Mouse (Mus musculus) neural tube, embryonic 14.5 days (tissue): ENCODE data around the gene Kbtbd4. TPM values are rescaled to one million over a fixed set of nuclear protein-coding genes. Genes with fewer than 3 reads are reported as not detected.

Experiments used
- ATAC-seq: fragments of 200-750 bp; cut with Nextera tagmentation; 2 replicates; pipeline ENCODE4 v1.8.0; 2017; ENCODE audit warnings: low read depth, mild to moderate bottlenecking, moderate TSS enrichment, moderate library complexity
- H3K27ac ChIP-seq: fragments of 300-500 bp; sonication (generic); 2 replicates; pipeline ENCODE4 v1.5.1; 2014; ENCODE audit warnings: low read depth, mild to moderate bottlenecking, control low read depth, low read length, moderate library complexity, mixed read lengths
- H3K27me3 ChIP-seq: fragments of 300-500 bp; sonication (generic); 2 replicates; pipeline ENCODE4 v1.6.1; 2014; ENCODE audit warnings: low read length; ENCODE audit not compliant: control insufficient read depth, insufficient read depth
- H3K36me3 ChIP-seq: fragments of 300-500 bp; sonication (generic); 2 replicates; pipeline ENCODE4 v1.6.1; 2014; ENCODE audit warnings: low read length, mixed read lengths; ENCODE audit not compliant: control insufficient read depth, insufficient read depth
- H3K4me1 ChIP-seq: fragments of 300-500 bp; sonication (generic); 2 replicates; pipeline ENCODE4 v1.6.1; 2014; ENCODE audit warnings: low read length; ENCODE audit not compliant: control insufficient read depth, insufficient read depth
- H3K4me2 ChIP-seq: fragments of 300-500 bp; sonication (generic); 2 replicates; pipeline ENCODE4 v1.6.1; 2014; ENCODE audit warnings: mild to moderate bottlenecking, low read depth, low read length, control low read depth
- H3K4me3 ChIP-seq: fragments of 300-500 bp; sonication (generic); 2 replicates; pipeline ENCODE4 v1.5.1; 2014; ENCODE audit warnings: low read depth, low read length, control low read depth, mixed read lengths
- H3K9ac ChIP-seq: fragments of 300-500 bp; sonication (generic); replicated peaks from 2 replicates; pipeline ENCODE4 v1.6.1; 2014; ENCODE audit warnings: low read depth, mild to moderate bottlenecking, control low read depth, low read length, mixed read lengths
- H3K9me3 ChIP-seq: fragments of 300-500 bp; sonication (generic); 2 replicates; pipeline ENCODE4 v1.6.1; 2016; ENCODE audit warnings: low read length; ENCODE audit not compliant: control insufficient read depth
- WGBS: fragments of 180-500 bp; shearing (Covaris S2); extraction: QIAGEN DNeasy Blood & Tissue Kit; methylation state at CpG from one replicate; pipeline ENCODE4 v1.1.7; 2014; 5-methylcytosine and 5-hydroxymethylcytosine counted together
- polyA plus RNA-seq: library from polyadenylated mRNA; unstranded; fragments of >200 nt; fragmentation: Nextera tagmentation; extraction: Ambion mirVana; gene quantifications from 2 replicates; pipeline ENCODE4 v1.2.1, GENCODE M21; 2014

Kbtbd4 gene
- 47.5 and 50.4 TPM in 2 replicates for polyA plus RNA-seq

GRCm38 (mm10) chr2:90904076-90904855, at the start of gene Kbtbd4, which contains the start of gene Ndufs3:
Kbtbd4 (plus strand) TSS chr2:90904740.
Ndufs3 (minus strand) TSS chr2:90904827.
- Histone ChIP-seq H3K36me3 (peaks cover 13% of the 10 kb centered on the region), H3K9ac (peak within 1 kb of the TSS; percentile 85), H3K4me2 (peak within 1 kb of the TSS; percentile 81), H3K9me3 (no peaks in the 10 kb centered on the region), H3K4me3 (peak within 1 kb of the TSS; percentile 74), H3K4me1 (peaks cover 20% of the 10 kb centered on the region; the same call in 1 of the 2 replicates), H3K27me3 (no peaks in the 10 kb centered on the region), H3K27ac (peak within 1 kb of the TSS; percentile 87)
- ATAC-seq, result peak; percentile 95
- under 1% methylated on average over 43 of the region's 43 CpGs for WGBS

- Histone ChIP-seq H3K27me3 (no peaks in the 10 kb centered on the region), H3K4me2 (no peak overlapping the region), H3K4me1 (no peaks in the 10 kb centered on the region), H3K9me3 (no peaks in the 10 kb centered on the region), H3K27ac (no peak overlapping the region), H3K36me3 (peaks cover 57% of the 10 kb centered on the region), H3K4me3 (no peak overlapping the region), H3K9ac (no peak overlapping the region)
- ATAC-seq, result no peak
- 98% methylated on average over 2 of the region's 2 CpGs for WGBS
These were observed 43.1 kb upstream of the Kbtbd4 start for GRCm38 (mm10) chr2:90861486-90861885.

- Histone ChIP-seq H3K4me1 (no peaks in the 10 kb centered on the region), H3K27me3 (no peaks in the 10 kb centered on the region), H3K36me3 (peaks cover 47% of the 10 kb centered on the region), H3K4me3 (no peak overlapping the region), H3K9me3 (no peaks in the 10 kb centered on the region), H3K27ac (peak overlapping the region; percentile 44; the same call in 1 of the 2 replicates), H3K9ac (no peak overlapping the region), H3K4me2 (no peak overlapping the region)
- peak; percentile 28; the same call in 1 of the 2 replicates for ATAC-seq
These were observed 40.4 kb upstream of the Kbtbd4 start for GRCm38 (mm10) chr2:90864184-90864583.

- Histone ChIP-seq H3K4me3 (no peak overlapping the region), H3K9me3 (no peaks in the 10 kb centered on the region), H3K4me2 (no peak overlapping the region), H3K9ac (no peak overlapping the region), H3K27ac (no peak overlapping the region), H3K4me1 (no peaks in the 10 kb centered on the region), H3K36me3 (peaks cover 34% of the 10 kb centered on the region), H3K27me3 (no peaks in the 10 kb centered on the region)
- 34% methylated on average over 3 of the region's 3 CpGs for WGBS
- ATAC-seq, result peak; percentile 90
These were observed 38.0 kb upstream of the Kbtbd4 start for GRCm38 (mm10) chr2:90866524-90866923.

- H3K4me3 ChIP-seq, result no peak overlapping the region
- 50% methylated on average over 4 of the region's 4 CpGs for WGBS
- peaks cover 11% of the 10 kb centered on the region for H3K36me3 ChIP-seq
- H3K27ac ChIP-seq, result no peak overlapping the region
- H3K4me1 ChIP-seq, result no peaks in the 10 kb centered on the region
- H3K4me2 ChIP-seq, result no peak overlapping the region
- no peaks in the 10 kb centered on the region for H3K27me3 ChIP-seq
- H3K9me3 ChIP-seq, result no peaks in the 10 kb centered on the region
- H3K9ac ChIP-seq, result no peak overlapping the region
- no peak for ATAC-seq
These were observed 34.4 kb upstream of the Kbtbd4 start for GRCm38 (mm10) chr2:90870136-90870601.

GRCm38 (mm10) chr2:90871180-90871961, 33.2 kb upstream of the Kbtbd4 start:
- Histone ChIP-seq H3K4me3 (no peak overlapping the region), H3K4me2 (no peak overlapping the region), H3K4me1 (no peaks in the 10 kb centered on the region), H3K36me3 (no peaks in the 10 kb centered on the region), H3K27ac (no peak overlapping the region), H3K9ac (no peak overlapping the region), H3K27me3 (no peaks in the 10 kb centered on the region), H3K9me3 (no peaks in the 10 kb centered on the region)
- WGBS, result 60% methylated on average over 8 of the region's 8 CpGs
- 0 out of 2 replicates have a peak, but pooled peaks have one; percentile 21 for ATAC-seq

- H3K36me3 ChIP-seq, result no peaks in the 10 kb centered on the region
- H3K4me3 ChIP-seq, result no peak overlapping the region
- no peak overlapping the region for H3K9ac ChIP-seq
- no peak overlapping the region for H3K27ac ChIP-seq
- H3K4me2 ChIP-seq, result no peak overlapping the region
- no peaks in the 10 kb centered on the region for H3K9me3 ChIP-seq
- H3K4me1 ChIP-seq, result no peaks in the 10 kb centered on the region
- 75% methylated on average over 1 of the region's 1 CpGs for WGBS
- H3K27me3 ChIP-seq, result no peaks in the 10 kb centered on the region
- ATAC-seq, result no peak
These were observed 30.5 kb upstream of the Kbtbd4 start for GRCm38 (mm10) chr2:90874025-90874424.

GRCm38 (mm10) chr2:90875239-90875638, 29.3 kb upstream of the Kbtbd4 start:
- no peak overlapping the region for H3K4me2 ChIP-seq
- H3K4me3 ChIP-seq, result no peak overlapping the region
- no peaks in the 10 kb centered on the region for H3K36me3 ChIP-seq
- no peak overlapping the region for H3K9ac ChIP-seq
- H3K4me1 ChIP-seq, result peaks cover 5% of the 10 kb centered on the region; the same call in 1 of the 2 replicates
- ATAC-seq, result no peak
- no peaks in the 10 kb centered on the region for H3K27me3 ChIP-seq
- WGBS, result 62% methylated on average over 2 of the region's 2 CpGs
- H3K27ac ChIP-seq, result no peak overlapping the region
- no peaks in the 10 kb centered on the region for H3K9me3 ChIP-seq
